Mouse (Mus musculus): Measurements from ENCODE around the gene Cela3b. TPM values are rescaled to one million over a fixed set of nuclear protein-coding genes. Genes with fewer than 3 reads are reported as not detected.

The Cela3b gene
- polyA plus RNA-seq, 1 experiment from 2014 or later: 74.8 TPM

DNA sequence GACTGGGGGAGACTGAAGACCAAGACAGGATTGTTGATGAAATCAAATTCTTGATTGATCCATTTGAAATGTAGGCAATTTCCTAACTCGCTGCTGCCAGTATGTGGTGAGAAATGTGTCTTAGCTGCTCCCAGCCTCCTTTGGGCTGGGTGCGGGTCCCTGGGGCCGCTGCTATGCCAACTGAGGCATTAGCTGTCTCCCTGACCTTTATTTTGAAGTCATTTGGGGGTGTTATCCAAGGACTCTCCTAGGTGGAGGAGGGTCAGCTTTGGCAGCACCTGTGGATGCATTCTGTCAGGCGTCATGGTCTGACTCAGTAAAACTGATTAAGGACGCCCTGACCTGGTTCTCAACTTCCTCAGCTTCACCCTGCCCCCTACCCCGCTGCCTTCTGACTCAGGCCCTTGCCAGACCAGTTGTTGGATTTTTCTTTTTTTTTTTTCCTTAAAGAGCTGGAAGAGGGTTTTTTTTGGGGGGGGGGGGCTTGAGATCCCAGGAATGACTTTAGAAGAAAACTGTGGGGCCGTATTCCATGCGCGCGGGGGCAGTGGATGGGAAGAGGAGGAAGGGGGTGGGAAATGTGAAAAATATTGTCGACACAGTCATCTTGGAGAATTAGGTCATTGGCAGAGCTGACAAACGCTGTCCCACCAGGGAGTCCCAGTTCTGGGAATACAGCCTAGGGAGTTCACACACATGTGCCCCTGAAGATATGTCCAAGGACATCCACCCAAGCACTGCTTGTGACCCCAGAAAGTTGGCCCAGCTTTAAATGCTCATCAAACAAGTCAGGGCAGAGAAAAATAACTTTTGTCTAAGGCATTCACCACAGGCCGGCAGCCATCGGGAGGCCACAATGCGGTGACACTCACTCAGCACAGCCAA lies 33.5 kb downstream of the Cela3b start:
- Histone ChIP-seq H3K4me2 (replicated peaks) (no peak overlapping the region), H3K4me3 (replicated peaks) (no peak overlapping the region), H3K9me3 (no peaks in the 10 kb centered on the region), H3K27me3 (replicated peaks) (no peaks in the 10 kb centered on the region), H3K36me3 (no peaks in the 10 kb centered on the region), H3K27ac (no peak overlapping the region), H3K4me1 (replicated peaks) (no peaks in the 10 kb centered on the region), H3K9ac (no peak overlapping the region)
- 77% methylated on average over 15 of the region's 15 CpGs for WGBS
- no peak for ATAC-seq

- no peaks in the 10 kb centered on the region for H3K9me3 ChIP-seq
- WGBS: 52% methylated on average over 9 of the region's 9 CpGs
- H3K36me3 ChIP-seq: no peaks in the 10 kb centered on the region
- ATAC-seq: no peak
- H3K9ac ChIP-seq: no peak overlapping the region
- H3K27me3 ChIP-seq (replicated peaks): no peaks in the 10 kb centered on the region
- H3K4me1 ChIP-seq (replicated peaks): no peaks in the 10 kb centered on the region; the same call in 1 of the 2 replicates
- no peak overlapping the region for H3K4me3 ChIP-seq (replicated peaks)
- no peak overlapping the region for H3K27ac ChIP-seq
- no peak overlapping the region for H3K4me2 ChIP-seq (replicated peaks)
Observed at GRCm38 (mm10) chr4:137393378-137394135, 36.8 kb downstream of the Cela3b start.

DNA sequence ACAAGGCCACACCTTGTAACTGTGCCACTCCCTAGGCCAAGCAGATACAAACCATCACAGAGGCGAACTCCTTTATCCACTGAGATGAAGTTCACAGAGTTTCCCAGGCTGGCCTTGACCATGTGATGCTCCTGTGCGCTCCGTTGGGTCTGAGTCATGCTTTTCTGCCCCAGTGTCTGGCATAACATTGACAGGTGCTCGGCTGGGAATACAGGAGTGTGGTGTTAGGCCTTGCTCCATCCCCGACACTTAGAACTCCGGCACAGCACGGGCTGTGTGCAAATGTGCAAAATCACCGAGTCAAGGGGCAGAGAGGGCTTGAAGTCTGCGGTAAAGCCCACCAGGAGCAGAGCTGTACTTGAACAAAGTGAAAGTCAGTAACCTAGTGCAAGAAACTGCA lies 37.5 kb downstream of the Cela3b start:
- 78% methylated on average over 9 of the region's 9 CpGs for WGBS
- Histone ChIP-seq H3K27ac (no peak overlapping the region), H3K27me3 (replicated peaks) (no peaks in the 10 kb centered on the region), H3K4me1 (replicated peaks) (no peaks in the 10 kb centered on the region; the same call in 1 of the 2 replicates), H3K4me3 (replicated peaks) (no peak overlapping the region), H3K36me3 (no peaks in the 10 kb centered on the region), H3K4me2 (replicated peaks) (no peak overlapping the region), H3K9ac (no peak overlapping the region), H3K9me3 (no peaks in the 10 kb centered on the region)
- no peak for ATAC-seq

GRCm38 (mm10) chr4:137391287-137391686 lies 39.1 kb downstream of the Cela3b start:
- Histone ChIP-seq H3K4me2 (replicated peaks) (no peak overlapping the region), H3K9me3 (no peaks in the 10 kb centered on the region), H3K27ac (no peak overlapping the region), H3K9ac (no peak overlapping the region), H3K36me3 (no peaks in the 10 kb centered on the region), H3K27me3 (replicated peaks) (no peaks in the 10 kb centered on the region), H3K4me3 (replicated peaks) (no peak overlapping the region), H3K4me1 (replicated peaks) (no peaks in the 10 kb centered on the region; the same call in 1 of the 2 replicates)
- 87% methylated on average over 3 of the region's 3 CpGs for WGBS
- ATAC-seq: no peak

DNA sequence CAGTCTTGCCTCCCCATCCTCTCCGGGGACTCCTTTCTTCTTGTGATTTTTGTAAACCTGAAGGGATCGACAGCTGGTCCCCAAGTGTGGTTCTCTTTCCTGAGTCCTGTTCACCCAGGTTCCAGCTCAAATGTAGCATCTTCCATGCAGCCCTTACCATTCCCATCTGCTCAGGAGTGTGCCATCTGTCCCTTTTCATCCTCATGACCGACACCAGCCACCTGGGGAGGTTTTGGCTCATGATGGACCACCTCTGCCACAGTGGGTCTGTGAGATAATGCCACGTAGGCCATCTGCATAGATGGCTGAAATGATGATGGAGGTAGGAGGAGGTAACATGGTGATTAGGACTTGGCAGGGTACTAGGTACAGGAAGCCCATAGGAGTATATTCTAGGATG lies 40.1 kb downstream of the Cela3b start:
- Histone ChIP-seq H3K9ac (no peak overlapping the region), H3K4me1 (replicated peaks) (no peaks in the 10 kb centered on the region; the same call in 1 of the 2 replicates), H3K27ac (no peak overlapping the region), H3K4me2 (replicated peaks) (no peak overlapping the region), H3K4me3 (replicated peaks) (no peak overlapping the region), H3K27me3 (replicated peaks) (no peaks in the 10 kb centered on the region), H3K9me3 (no peaks in the 10 kb centered on the region), H3K36me3 (no peaks in the 10 kb centered on the region)
- WGBS: 95% methylated on average over 4 of the region's 4 CpGs
- ATAC-seq: no peak

DNA sequence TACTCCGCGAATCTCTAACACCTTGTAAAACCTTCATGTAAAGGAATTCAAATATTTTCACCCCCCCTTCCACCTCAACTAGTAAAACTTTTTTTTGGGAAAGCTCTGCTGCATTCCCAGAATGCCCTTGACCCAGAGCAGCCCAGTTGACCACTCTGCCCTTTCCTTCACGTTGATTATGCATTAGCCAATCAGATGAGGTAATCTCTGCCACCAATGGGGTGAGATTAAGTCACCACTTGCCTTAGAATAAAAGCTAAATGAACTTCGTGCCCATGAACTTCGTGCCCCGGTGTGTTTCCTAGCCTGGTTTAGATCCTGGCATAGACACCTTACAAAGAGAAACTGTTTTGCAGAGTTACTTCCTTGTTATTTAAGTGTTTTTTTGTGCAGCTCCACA lies 41.4 kb downstream of the Cela3b start:
- Histone ChIP-seq H3K4me2 (replicated peaks) (peak overlapping the region; percentile 72), H3K4me1 (replicated peaks) (no peaks in the 10 kb centered on the region; the same call in 1 of the 2 replicates), H3K36me3 (no peaks in the 10 kb centered on the region), H3K27me3 (replicated peaks) (no peaks in the 10 kb centered on the region), H3K4me3 (replicated peaks) (peak overlapping the region; percentile 63), H3K9me3 (no peaks in the 10 kb centered on the region), H3K9ac (peak overlapping the region; percentile 68; the same call in 1 of the 2 replicates), H3K27ac (peak overlapping the region; percentile 95; the same call in 1 of the 2 replicates)
- peak; percentile 13; the same call in 1 of the 2 replicates for ATAC-seq
- 36% methylated on average over 6 of the region's 6 CpGs for WGBS

- H3K4me1 ChIP-seq (replicated peaks): no peaks in the 10 kb centered on the region; the same call in 1 of the 2 replicates
- H3K9ac ChIP-seq: peak overlapping the region; percentile 68
- peak overlapping the region; percentile 95 for H3K27ac ChIP-seq
- peak overlapping the region; percentile 72 for H3K4me2 ChIP-seq (replicated peaks)
- no peaks in the 10 kb centered on the region for H3K9me3 ChIP-seq
- H3K4me3 ChIP-seq (replicated peaks): peak overlapping the region; percentile 63
- ATAC-seq: peak; percentile 95
- no peaks in the 10 kb centered on the region for H3K36me3 ChIP-seq
- under 1% methylated on average over 46 of the region's 46 CpGs for WGBS
- no peaks in the 10 kb centered on the region for H3K27me3 ChIP-seq (replicated peaks)
Observed at GRCm38 (mm10) chr4:137388059-137388794, 42.1 kb downstream of the Cela3b start.

GRCm38 (mm10) chr4:137387482-137388058 lies 42.8 kb downstream of the Cela3b start:
- Histone ChIP-seq H3K27ac (peak overlapping the region; percentile 95), H3K9ac (peak overlapping the region; percentile 68), H3K4me1 (replicated peaks) (no peaks in the 10 kb centered on the region; the same call in 1 of the 2 replicates), H3K9me3 (no peaks in the 10 kb centered on the region), H3K27me3 (replicated peaks) (no peaks in the 10 kb centered on the region), H3K4me3 (replicated peaks) (peak overlapping the region; percentile 63), H3K4me2 (replicated peaks) (peak overlapping the region; percentile 72), H3K36me3 (no peaks in the 10 kb centered on the region)
- under 1% methylated on average over 20 of the region's 20 CpGs for WGBS
- ATAC-seq: 0 out of 2 replicates have a peak, but pooled peaks have one; percentile 28

GRCm38 (mm10) chr4:137380702-137381605 lies 49.4 kb downstream of the Cela3b start:
- no peaks in the 10 kb centered on the region for H3K9me3 ChIP-seq
- H3K27ac ChIP-seq: peak overlapping the region; percentile 83
- WGBS: 26% methylated on average over 16 of the region's 16 CpGs
- H3K4me1 ChIP-seq (replicated peaks): 0 out of 2 replicates have a peak, but pooled peaks cover 6% of the 10 kb centered on the region
- no peaks in the 10 kb centered on the region for H3K27me3 ChIP-seq (replicated peaks)
- peak overlapping the region; percentile 33 for H3K4me2 ChIP-seq (replicated peaks)
- H3K4me3 ChIP-seq (replicated peaks): 0 out of 2 replicates have a peak overlapping the region, but pooled peaks have one; percentile 3
- peak overlapping the region; percentile 17; the same call in 1 of the 2 replicates for H3K9ac ChIP-seq
- peak; percentile 94 for ATAC-seq
- H3K36me3 ChIP-seq: no peaks in the 10 kb centered on the region

DNA sequence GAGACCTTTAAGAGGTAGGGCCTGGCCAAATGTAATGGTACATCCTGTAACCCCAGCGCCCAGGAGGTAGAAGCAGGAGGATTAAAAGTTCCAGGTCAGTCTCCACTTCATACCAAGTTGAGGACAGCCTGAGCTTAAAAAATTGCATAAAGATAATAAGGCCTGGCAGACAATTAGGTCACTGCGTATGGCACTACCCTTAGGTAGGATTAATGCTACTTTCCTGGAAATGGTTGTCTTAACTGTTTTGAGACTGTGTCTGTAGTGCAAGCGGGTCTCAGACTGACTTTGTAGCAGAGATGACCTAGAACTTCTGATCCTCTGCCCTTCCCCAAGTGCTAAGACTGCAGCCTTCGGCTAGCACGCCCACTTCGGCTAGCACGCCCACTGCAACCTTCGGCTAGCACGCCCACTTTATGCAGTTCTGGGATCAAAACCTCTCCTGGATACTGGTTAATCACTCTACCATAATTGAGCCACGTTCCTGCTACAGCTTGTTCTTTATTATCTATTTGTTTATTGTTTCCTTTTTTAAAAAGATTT lies 50.6 kb downstream of the Cela3b start:
- ATAC-seq: no peak
- no peak overlapping the region for H3K4me3 ChIP-seq (replicated peaks)
- no peak overlapping the region for H3K9ac ChIP-seq
- H3K9me3 ChIP-seq: no peaks in the 10 kb centered on the region
- 83% methylated on average over 10 of the region's 10 CpGs for WGBS
- H3K27ac ChIP-seq: no peak overlapping the region
- no peak overlapping the region for H3K4me2 ChIP-seq (replicated peaks)
- no peaks in the 10 kb centered on the region for H3K27me3 ChIP-seq (replicated peaks)
- H3K36me3 ChIP-seq: no peaks in the 10 kb centered on the region
- 0 out of 2 replicates have a peak, but pooled peaks cover 10% of the 10 kb centered on the region for H3K4me1 ChIP-seq (replicated peaks)

Data from intestine, embryonic 15.5 days (tissue).